8 mouse cellular contexts compared by ENCODE assay signal in the genomic region with DNA sequence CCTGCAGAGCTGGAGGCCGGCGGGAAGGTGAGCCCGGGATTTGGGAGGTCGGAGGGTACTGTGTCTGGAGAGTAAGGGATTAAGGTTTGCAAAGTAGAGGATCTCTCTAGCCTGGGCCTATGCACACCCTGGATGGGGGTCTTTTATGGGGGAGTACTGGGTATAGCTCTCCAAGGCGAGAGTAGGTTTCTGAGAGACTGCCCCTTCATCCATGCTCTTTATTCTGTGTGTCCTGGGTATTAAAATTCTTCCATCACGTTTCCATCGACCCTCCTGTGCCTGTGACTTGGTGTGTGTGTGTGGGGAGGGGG. TPM values are rescaled to one million over a fixed set of nuclear protein-coding genes. Genes with fewer than 3 reads are reported as not detected.
DNase-seq lines count a peak whose midpoint lies in the region; ATAC-seq and TF ChIP-seq lines count a peak whose summit lies in the region.

No protein-coding gene starts in this region.

- H3K9me3 ChIP-seq in heart, embryonic 11.5 days (replicated peaks; ENCODE audit: control insufficient read depth, low read length), result no peaks in the 10 kb centered on the region
- H3K9me3 ChIP-seq in forebrain, embryonic 13.5 days (replicated peaks), result no peaks in the 10 kb centered on the region
- no peaks in the 10 kb centered on the region for H3K9me3 ChIP-seq in liver, embryonic 13.5 days (replicated peaks)

- TF ChIP-seq CTCF in C2C12 (IDR thresholded peaks at IDR 0.05; ENCODE audit: control insufficient read depth, insufficient read depth, insufficient read length), result no peak

- H3K27me3 ChIP-seq in heart, embryonic 11.5 days (ENCODE audit: control insufficient read depth, insufficient read depth, low read length), result peaks cover 12% of the 10 kb centered on the region
- no peaks in the 10 kb centered on the region for H3K27me3 ChIP-seq in C2C12 (ENCODE audit: control insufficient read depth, insufficient read depth, insufficient read length)
- H3K27me3 ChIP-seq in forebrain, embryonic 13.5 days, result no peaks in the 10 kb centered on the region
- peaks cover 30% of the 10 kb centered on the region for H3K27me3 ChIP-seq in liver, embryonic 13.5 days

- WGBS in heart, embryonic 11.5 days (ENCODE audit: insufficient replicate concordance), result under 1% methylated on average over 7 of the region's 7 CpGs
- WGBS in forebrain, embryonic 13.5 days, result 0% methylated on average over 7 of the region's 7 CpGs
- WGBS in liver, embryonic 13.5 days (ENCODE audit: insufficient replicate concordance), result 6% methylated on average over 7 of the region's 7 CpGs

- ATAC-seq in heart, embryonic 11.5 days (replicated peaks; ENCODE audit: insufficient number of reproducible peaks, low FRiP score, low TSS enrichment), result no peak; the same call in 1 of the 2 replicates
- ATAC-seq in forebrain, embryonic 13.5 days, result peak; percentile 55
- ATAC-seq in liver, embryonic 13.5 days (ENCODE audit: low read depth), result no peak

- peak overlapping the region; percentile 36 for H3ac ChIP-seq in C2C12 (ENCODE audit: control insufficient read depth, insufficient read length, low read depth)

- H3K9ac ChIP-seq in heart, embryonic 11.5 days (ENCODE audit: low read depth, low read length), result peak overlapping the region; percentile 69
- peak overlapping the region; percentile 82 for H3K9ac ChIP-seq in forebrain, embryonic 13.5 days
- H3K9ac ChIP-seq in liver, embryonic 13.5 days, result peak overlapping the region; percentile 61

- no peaks in the 10 kb centered on the region for H3K36me3 ChIP-seq in heart, embryonic 11.5 days (ENCODE audit: control insufficient read depth, insufficient read depth, low read length)
- H3K36me3 ChIP-seq in C2C12 (ENCODE audit: control insufficient read depth, insufficient read depth), result no peaks in the 10 kb centered on the region
- H3K36me3 ChIP-seq in forebrain, embryonic 13.5 days (ENCODE audit: poor library complexity, severe bottlenecking), result no peaks in the 10 kb centered on the region
- no peaks in the 10 kb centered on the region for H3K36me3 ChIP-seq in liver, embryonic 13.5 days

- H3K27ac ChIP-seq in heart, embryonic 11.5 days (ENCODE audit: low read depth, low read length), result no peak overlapping the region
- peak overlapping the region; percentile 91 for H3K27ac ChIP-seq in forebrain, embryonic 13.5 days
- H3K27ac ChIP-seq in liver, embryonic 13.5 days, result no peak overlapping the region

- H3K79me2 ChIP-seq in C2C12 (ENCODE audit: control insufficient read depth, insufficient read depth), result no peaks in the 10 kb centered on the region

- peak overlapping the region; percentile 68 for H3K4me3 ChIP-seq in heart, embryonic 11.5 days (ENCODE audit: low read depth, low read length)
- peak overlapping the region; percentile 48 for H3K4me3 ChIP-seq in C2C12 (ENCODE audit: insufficient read depth, poor library complexity, severe bottlenecking)
- peak overlapping the region; percentile 71 for H3K4me3 ChIP-seq in forebrain, embryonic 13.5 days
- peak overlapping the region; percentile 66 for H3K4me3 ChIP-seq in liver, embryonic 13.5 days (replicated peaks)

- peak overlapping the region; percentile 89 for H3K4me2 ChIP-seq in heart, embryonic 11.5 days
- H3K4me2 ChIP-seq in forebrain, embryonic 13.5 days, result peak overlapping the region; percentile 80
- peak overlapping the region; percentile 77 for H3K4me2 ChIP-seq in liver, embryonic 13.5 days

- no peaks in the 10 kb centered on the region for H3K4me1 ChIP-seq in heart, embryonic 11.5 days (ENCODE audit: control insufficient read depth, insufficient read depth, low read length)
- H3K4me1 ChIP-seq in forebrain, embryonic 13.5 days, result peaks cover 18% of the 10 kb centered on the region
- peaks cover 10% of the 10 kb centered on the region for H3K4me1 ChIP-seq in liver, embryonic 13.5 days (replicated peaks)

- DNase-seq in heart, adult 9 months (ENCODE audit: low spot score in 2 of 2), result no peak
- DNase-seq in liver, embryonic 13.5 days, result no peak
- no peak for DNase-seq in Muller cell, postnatal 12 days (ENCODE audit: inconsistent ontology term)
- DNase-seq in layer of hippocampus, adult 9-11 months, result no peak
- no peak for DNase-seq in right cerebral cortex, postnatal 25 days

- H3K79me3 ChIP-seq in C2C12 (ENCODE audit: low read depth), result no peaks in the 10 kb centered on the region

TF ChIP-seq in C2C12, 6 proteins besides CTCF, POLR2A, EP300 and RAD21:
- TF ChIP-seq MYOG (IDR thresholded peaks at IDR 0.05; ENCODE audit: control insufficient read depth, extremely low read depth, insufficient read length), result no peak
- no peak for TF ChIP-seq USF1 (IDR thresholded peaks at IDR 0.05; ENCODE audit: low read depth)
- TF ChIP-seq MYOD1 (IDR thresholded peaks at IDR 0.05; ENCODE audit: control insufficient read depth, insufficient read length, low read depth), result no peak
- no peak for TF ChIP-seq FOSL1 (IDR thresholded peaks at IDR 0.05; ENCODE audit: insufficient read depth, low read length, poor library complexity, severe bottlenecking)
- TF ChIP-seq MAX (IDR thresholded peaks at IDR 0.05), result no peak
- TF ChIP-seq CEBPB (IDR thresholded peaks at IDR 0.05; ENCODE audit: low read depth), result no peak

RNA-seq across cellular contexts. Expression of gene Ephb6, which starts 0.5 kb away (rescaled TPM):
- 3.7 and 4.2 TPM in 2 replicates for polyA plus RNA-seq in heart, embryonic 11.5 days (2014; fragmentation: Nextera tagmentation; extraction: Ambion mirVana)
- 13.0 TPM for polyA plus RNA-seq in C2C12 (2012; fragmentation: generic; extraction: Trizol)
- polyA plus RNA-seq in forebrain, embryonic 13.5 days (2015; fragmentation: Nextera tagmentation; extraction: Ambion mirVana), result 19.2 TPM in 2 replicates
- polyA plus RNA-seq in liver, embryonic 13.5 days (2015; fragmentation: Nextera tagmentation; extraction: Ambion mirVana), result 1.1 and 1.7 TPM in 2 replicates

RNA-seq across cellular contexts. Expression of gene Trpv6, which starts 30.5 kb away (rescaled TPM):
- polyA plus RNA-seq in heart, embryonic 11.5 days (2014; fragmentation: Nextera tagmentation; extraction: Ambion mirVana), result not detected in 2 replicates
- polyA plus RNA-seq in C2C12 (2012; fragmentation: generic; extraction: Trizol), result 0.09 TPM
- polyA plus RNA-seq in forebrain, embryonic 13.5 days (2015; fragmentation: Nextera tagmentation; extraction: Ambion mirVana), result 0.25 and 0.46 TPM in 2 replicates
- polyA plus RNA-seq in liver, embryonic 13.5 days (2015; fragmentation: Nextera tagmentation; extraction: Ambion mirVana), result 0.08 and 0.10 TPM in 2 replicates
